Mouse (Mus musculus) cerebellum, adult 2 months (tissue): Measurements from ENCODE around the gene Pde6d.

Experiments
- CTCF ChIP-seq: fragments of 200-500 bp; IDR thresholded peaks from 2 replicates; pipeline ENCODE4 v1.5.1; 2011; ENCODE audit warnings: low read depth, mild to moderate bottlenecking, control low read depth, low read length, moderate library complexity, borderline replicate concordance; ENCODE audit not compliant: insufficient read depth
- POLR2A ChIP-seq: fragments of 200-500 bp; IDR thresholded peaks from 2 replicates; pipeline ENCODE4 v1.6.1; 2011; ENCODE audit warnings: low read length, control low read depth, borderline replicate concordance; ENCODE audit not compliant: insufficient read depth

GRCm38 (mm10) chr1:86630527-86630926, 48.1 kb upstream of the Pde6d start:
- no peak for TF ChIP-seq CTCF
- TF ChIP-seq POLR2A: no peak
